Mouse (Mus musculus) MEL (cell line): ENCODE measurements around the gene Ttc30b.
"Not testable (repeated sequence)": the region's sequence is repeated elsewhere in the genome, so short reads cannot be mapped to it uniquely, and the experiment has no call there.

Experiments
- CTCF ChIP-seq, 3 experiments: IDR thresholded peaks in 2 of 3; conservative IDR thresholded peaks in 1 of 3; 2 replicates each; pipeline ENCODE4 v1.5.1; 2011 to 2012; ENCODE audit warnings: low read length in 3 of 3, low read depth in 2 of 3, mild to moderate bottlenecking in 2 of 3, improper control_type of control experiment in 1 of 3, inconsistent platforms in 1 of 3, mixed read lengths in 1 of 3, moderate library complexity in 1 of 3; ENCODE audit not compliant: control insufficient read depth in 1 of 3, insufficient read depth in 1 of 3, poor library complexity in 1 of 3, severe bottlenecking in 1 of 3
- EP300 ChIP-seq, 2 experiments: IDR thresholded peaks; 2 replicates each; pipeline ENCODE4 v1.6.1; 2011; ENCODE audit warnings: improper control_type of control experiment in 2 of 2, low read length in 2 of 2, low read depth in 1 of 2, mild to moderate bottlenecking in 1 of 2
- GABPA ChIP-seq: IDR thresholded peaks from 2 replicates; pipeline ENCODE4 v1.6.1; 2012; ENCODE audit warnings: low read depth, mild to moderate bottlenecking, inconsistent platforms, low read length, improper control_type of control experiment, moderate library complexity
- GATA1 ChIP-seq: IDR thresholded peaks from 2 replicates; pipeline ENCODE4 v1.6.1; 2011; ENCODE audit warnings: low read depth, low read length, improper control_type of control experiment
- KAT2A ChIP-seq: conservative IDR thresholded peaks from 2 replicates; pipeline ENCODE4 v1.6.1; 2012; ENCODE audit warnings: low read depth, low read length, improper control_type of control experiment, inconsistent platforms
- MAX ChIP-seq: IDR thresholded peaks from 2 replicates; pipeline ENCODE4 v1.6.1; 2011; ENCODE audit warnings: low read length, improper control_type of control experiment
- MEF2A ChIP-seq: IDR thresholded peaks from 2 replicates; pipeline ENCODE4 v1.6.1; 2014; ENCODE audit warnings: low read depth, mild to moderate bottlenecking, inconsistent platforms, low read length, improper control_type of control experiment; ENCODE audit not compliant: poor library complexity, insufficient replicate concordance, severe bottlenecking; ENCODE audit errors: extremely low read depth
- NRF1 ChIP-seq: IDR thresholded peaks from 2 replicates; pipeline ENCODE4 v1.6.1; 2014; ENCODE audit warnings: low read depth, mild to moderate bottlenecking, inconsistent platforms, low read length, improper control_type of control experiment, moderate library complexity; ENCODE audit not compliant: poor library complexity, insufficient read depth, severe bottlenecking
- POLR2A ChIP-seq, 2 experiments: IDR thresholded peaks; 2 replicates each; pipeline ENCODE4 v1.6.1; 2011 to 2012; ENCODE audit warnings: low read length in 2 of 2, mild to moderate bottlenecking in 2 of 2, control low read depth in 1 of 2, improper control_type of control experiment in 1 of 2, low read depth in 1 of 2, moderate library complexity in 1 of 2; ENCODE audit not compliant: control insufficient read depth in 1 of 2, insufficient read depth in 1 of 2, poor library complexity in 1 of 2
- RCOR1 ChIP-seq: IDR thresholded peaks from 2 replicates; pipeline ENCODE4 v1.6.1; 2012; ENCODE audit warnings: low read depth, mild to moderate bottlenecking, inconsistent platforms, low read length, improper control_type of control experiment
- SIN3A ChIP-seq: IDR thresholded peaks from 2 replicates; pipeline ENCODE4 v1.6.1; 2012; ENCODE audit warnings: low read length, improper control_type of control experiment, inconsistent platforms
- UBTF ChIP-seq: IDR thresholded peaks from 2 replicates; pipeline ENCODE4 v1.6.1; 2012; ENCODE audit warnings: low read depth, mild to moderate bottlenecking, inconsistent platforms, low read length, improper control_type of control experiment, moderate library complexity, borderline replicate concordance; ENCODE audit not compliant: insufficient read depth

DNA sequence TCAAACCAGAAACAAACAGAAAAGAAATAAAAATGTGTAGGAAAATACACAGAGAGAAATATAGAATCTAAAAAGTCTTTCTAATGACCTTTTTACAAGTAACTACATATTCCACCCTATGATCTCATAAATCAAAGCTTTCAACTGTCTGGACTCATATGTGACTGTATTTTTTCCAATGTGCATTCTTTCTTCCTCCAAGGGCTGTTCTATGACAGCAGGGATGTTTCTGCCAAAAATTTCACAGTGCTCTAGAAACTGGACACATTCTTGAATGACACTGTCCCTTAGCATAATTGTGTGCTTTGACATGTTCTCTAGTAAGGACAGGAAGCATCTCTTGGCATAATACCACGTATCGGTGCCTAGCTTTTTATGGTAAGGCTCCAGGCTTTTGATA lies 37.7 kb upstream of the Ttc30b start:
- not testable (repeated sequence) for TF ChIP-seq RCOR1; POLR2A (IDR thresholded peaks at IDR 0.05; ENCODE audit: control insufficient read depth in 1 of 2, insufficient read depth in 1 of 2, low read depth in 1 of 2, low read length in 2 of 2, poor library complexity in 1 of 2); MAX; CTCF (IDR thresholded peaks at IDR 0.05 in 2 of 3, conservative IDR thresholded peaks at IDR 0.05 in 1 of 3; ENCODE audit: control insufficient read depth in 1 of 3, insufficient read depth in 1 of 3, low read depth in 2 of 3, low read length in 3 of 3, poor library complexity in 1 of 3, severe bottlenecking in 1 of 3); SIN3A; GABPA; EP300 (IDR thresholded peaks at IDR 0.05; ENCODE audit: low read depth in 1 of 2, low read length in 2 of 2); NRF1; KAT2A; UBTF; GATA1; MEF2A
